Mouse (Mus musculus) testis, adult 2 months (tissue): Measurements from ENCODE around the gene Rcc2.

Source experiments
- CTCF ChIP-seq: fragments of 200-500 bp; IDR thresholded peaks from 2 replicates; pipeline ENCODE4 v1.5.1; 2012; ENCODE audit warnings: low read depth, mild to moderate bottlenecking, inconsistent platforms, low read length, moderate library complexity; ENCODE audit not compliant: control insufficient read depth, insufficient read depth, insufficient replicate concordance
- POLR2A ChIP-seq: fragments of 200-500 bp; IDR thresholded peaks from 2 replicates; pipeline ENCODE4 v1.6.1; 2012; ENCODE audit warnings: low read depth, mild to moderate bottlenecking, inconsistent platforms, low read length, moderate library complexity; ENCODE audit not compliant: control insufficient read depth

DNA sequence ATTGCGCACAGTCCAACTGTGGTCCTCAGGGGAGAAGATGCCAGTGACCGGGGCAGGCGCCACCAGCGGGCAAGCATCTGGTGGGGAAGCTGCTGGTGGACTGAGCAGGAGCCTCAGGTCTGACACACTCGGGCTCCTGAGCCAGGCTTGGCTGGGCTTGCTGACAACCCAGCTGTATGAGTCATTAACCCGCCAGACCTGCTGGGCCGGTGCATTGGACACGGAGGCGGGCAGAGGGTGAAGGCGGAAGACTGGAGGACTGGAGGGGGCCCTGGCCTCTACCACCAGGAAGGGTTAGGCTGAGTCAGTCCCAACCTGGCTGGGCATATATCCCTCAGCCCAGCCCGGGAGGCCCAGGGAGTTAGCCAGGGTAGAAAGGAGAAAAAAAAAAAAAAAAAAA, 34.6 kb upstream of the Rcc2 start, which contains the start of gene Arhgef10l:
- TF ChIP-seq CTCF, result no peak
- no peak for TF ChIP-seq POLR2A
